Mouse (Mus musculus): Measurements from ENCODE around the gene Iqschfp.

Iqschfp gene

DNA sequence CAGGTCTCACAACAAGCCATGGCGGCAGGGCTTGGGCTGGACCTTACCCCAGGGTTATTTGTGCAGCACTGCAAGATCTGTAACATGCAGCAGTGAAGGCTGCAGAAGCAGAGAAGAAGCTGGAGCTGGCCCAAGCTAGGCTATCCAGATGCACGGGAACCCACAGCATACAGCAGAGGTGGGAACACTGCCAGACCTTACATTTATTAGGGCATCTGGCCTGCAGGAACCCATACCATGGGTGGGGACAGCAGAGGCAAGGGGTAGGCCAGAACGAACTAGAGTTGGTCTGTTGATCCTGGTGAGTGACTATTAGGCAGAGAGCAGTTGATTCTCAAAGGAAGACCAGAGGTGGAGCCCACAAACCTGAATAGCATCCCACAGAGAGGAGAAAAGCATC is 351.2 kb downstream of the Iqschfp start:
- DNase-seq = no peak

DNA sequence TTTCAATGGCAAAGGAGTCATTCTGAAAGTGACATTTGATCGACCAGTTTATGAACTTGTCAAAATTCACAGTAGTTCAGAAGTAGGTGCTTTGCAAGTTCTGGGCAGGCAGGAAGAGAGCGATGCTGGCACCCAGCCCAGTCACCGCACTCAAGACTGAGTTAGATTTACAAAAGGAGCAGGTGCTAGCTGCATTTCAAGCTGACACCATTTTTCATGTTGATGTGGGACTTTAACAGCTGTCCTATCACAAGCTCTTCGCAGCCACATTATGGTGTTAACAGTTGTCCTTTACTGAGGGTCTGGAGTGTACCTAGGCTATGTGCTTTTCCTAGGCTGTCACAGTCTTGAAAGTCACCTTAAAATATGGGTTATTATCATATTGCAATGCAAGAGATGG is 354.1 kb downstream of the Iqschfp start:
- peak; percentile 17 to 43 for DNase-seq

DNA sequence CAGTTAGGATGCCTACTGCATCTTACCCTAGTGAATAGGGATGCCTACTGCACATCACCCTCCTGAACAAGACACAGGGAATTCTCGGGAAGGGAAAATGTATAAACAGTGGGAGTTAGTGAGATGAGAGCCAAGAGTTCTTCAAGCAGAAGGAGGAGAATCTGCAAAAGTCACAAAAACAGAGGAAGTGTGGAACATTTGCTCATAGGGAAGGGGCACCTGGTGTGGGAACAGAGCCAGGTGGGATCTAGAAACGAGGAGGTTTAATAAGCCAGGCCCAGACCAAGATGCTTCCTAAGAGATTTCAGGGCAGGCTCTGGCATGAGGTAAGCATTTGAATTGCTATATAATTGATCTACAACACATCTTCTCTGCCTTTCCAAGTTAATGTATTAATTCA is 358.6 kb downstream of the Iqschfp start:
- DNase-seq = no peak

DNA sequence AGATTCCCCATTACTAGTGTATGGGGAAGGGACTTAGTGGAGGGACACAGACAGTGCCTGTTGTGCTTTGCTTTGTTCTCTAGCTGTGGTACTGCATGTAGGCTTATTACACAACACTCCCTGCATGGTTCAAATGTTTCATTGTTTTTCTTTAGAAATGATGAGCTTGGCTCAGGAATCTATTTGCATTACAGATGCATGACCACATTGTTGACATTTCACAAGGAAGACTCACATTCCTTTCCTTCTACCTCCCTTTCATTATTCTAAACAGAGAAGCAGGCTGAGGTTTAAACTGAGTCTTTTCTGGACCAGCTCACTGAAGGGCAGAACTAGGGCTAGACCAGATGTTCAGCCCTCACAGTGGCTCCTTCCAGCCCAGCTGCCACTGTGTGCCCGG is 360.3 kb downstream of the Iqschfp start:
- no peak for DNase-seq

DNA sequence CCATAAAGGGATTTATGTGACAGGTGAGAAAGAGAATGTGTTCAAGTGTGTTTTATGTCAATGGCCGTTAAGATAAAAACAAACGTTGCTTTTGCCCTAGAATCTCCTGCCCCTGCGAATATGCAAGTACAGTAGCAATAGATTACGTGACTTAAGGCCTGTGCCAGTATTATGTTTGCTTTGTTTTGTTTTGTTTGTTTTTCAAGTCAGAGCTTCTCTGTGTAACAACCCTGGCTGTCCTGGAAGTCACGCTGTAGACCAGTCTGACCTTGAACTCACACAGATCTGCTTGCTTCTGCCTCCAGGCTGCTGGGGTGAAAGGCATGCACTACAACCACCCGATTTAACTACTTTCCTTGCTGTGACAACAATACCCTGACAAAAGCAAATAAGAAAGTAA is 370.3 kb downstream of the Iqschfp start:
- DNase-seq = no peak

DNA sequence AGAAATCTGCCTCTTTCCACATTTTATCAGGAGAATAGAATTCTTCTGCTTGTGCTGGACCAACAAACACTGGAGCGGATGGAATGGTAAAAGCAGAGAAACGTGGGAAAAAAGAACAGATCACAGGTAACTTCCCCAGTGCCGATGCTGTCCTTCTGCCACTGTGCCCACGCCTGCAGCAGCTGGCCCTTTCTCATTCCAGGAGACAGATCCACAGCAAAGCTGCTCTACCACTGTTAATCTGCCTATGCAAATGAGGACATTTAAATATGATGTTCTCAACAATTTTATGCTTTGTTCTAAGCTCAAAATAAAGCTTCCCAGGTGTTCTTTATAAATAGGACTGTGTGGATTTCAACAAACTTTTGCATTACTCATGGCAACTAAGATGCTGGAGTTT is 375.9 kb downstream of the Iqschfp start:
- no peak for DNase-seq

DNA sequence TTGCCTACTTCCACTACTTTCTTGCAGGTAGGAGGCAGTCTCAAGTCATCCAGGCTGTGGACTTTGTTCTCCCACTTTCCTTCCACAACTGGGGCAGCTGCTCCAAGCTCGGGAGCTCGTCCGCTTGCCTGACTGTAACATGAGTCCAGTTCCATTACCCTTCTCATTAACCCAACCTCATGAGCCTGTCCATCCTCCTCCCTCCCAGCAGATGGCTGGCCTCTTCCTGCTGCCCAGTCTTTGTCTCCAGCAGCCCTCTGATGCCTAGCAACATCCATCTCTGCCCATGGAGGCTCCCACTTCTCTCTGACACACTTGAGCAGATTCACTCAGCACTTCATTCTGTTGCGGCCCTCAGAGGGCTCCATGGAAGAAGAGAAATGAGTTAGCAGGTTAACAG is 377.2 kb downstream of the Iqschfp start:
- DNase-seq = no peak

DNA sequence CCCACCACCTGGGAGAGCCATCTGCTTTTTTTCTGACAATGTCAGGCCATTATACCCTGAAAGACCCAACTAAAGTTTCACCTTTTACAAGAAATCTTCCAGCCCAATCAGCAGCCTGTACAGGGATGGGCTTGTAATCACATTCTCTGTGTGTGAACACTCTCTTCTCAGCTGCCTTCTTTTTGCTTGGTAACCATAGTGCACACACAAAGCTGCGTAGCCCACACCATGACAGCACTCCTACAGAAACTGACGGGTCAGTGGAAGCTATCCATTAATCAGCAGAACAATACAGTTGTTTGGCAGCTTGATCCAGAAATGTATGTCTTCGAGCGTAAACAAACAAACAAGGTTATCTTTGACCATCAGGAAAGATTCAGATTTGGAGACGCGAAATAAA is 378.2 kb downstream of the Iqschfp start:
- DNase-seq = no peak

DNA sequence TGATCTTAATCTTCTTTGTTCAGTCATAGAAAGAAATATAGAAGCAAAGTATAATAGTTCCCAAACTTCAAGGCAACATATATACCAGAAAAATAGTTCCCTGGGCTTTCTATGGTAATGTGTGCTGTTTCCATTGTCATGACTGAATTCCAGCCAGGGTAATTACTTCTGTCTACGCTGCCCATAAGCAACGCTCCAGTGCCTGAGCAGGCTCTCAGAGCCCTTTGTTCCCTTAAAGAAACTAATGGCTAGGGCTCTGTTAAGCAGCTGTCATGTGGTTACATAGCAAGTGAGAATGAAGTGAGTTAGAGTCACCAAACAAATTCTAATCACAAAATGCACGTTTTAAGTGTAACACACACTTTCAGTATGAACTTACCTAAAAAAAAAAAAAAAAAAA is 379.4 kb downstream of the Iqschfp start:
- no peak for DNase-seq

DNA sequence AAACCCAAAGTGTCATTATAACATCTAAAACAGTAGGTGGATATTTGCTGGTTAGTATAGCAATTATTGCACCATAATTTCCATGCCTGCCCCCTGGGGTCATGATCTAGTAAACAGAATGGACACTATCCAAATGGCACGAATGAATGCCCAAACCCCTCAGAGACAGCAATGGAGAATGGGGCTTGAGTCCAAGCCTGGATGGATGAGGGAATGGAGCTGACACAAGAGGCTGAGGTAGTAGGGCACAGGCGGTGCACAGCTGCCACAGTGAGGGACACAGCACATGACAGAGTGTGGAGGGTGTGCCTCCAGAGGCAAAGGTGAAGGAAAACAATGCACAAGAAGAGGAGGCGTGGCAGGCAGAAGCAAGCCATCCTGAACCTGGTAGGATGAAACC is 379.8 kb downstream of the Iqschfp start:
- DNase-seq = no peak

DNA sequence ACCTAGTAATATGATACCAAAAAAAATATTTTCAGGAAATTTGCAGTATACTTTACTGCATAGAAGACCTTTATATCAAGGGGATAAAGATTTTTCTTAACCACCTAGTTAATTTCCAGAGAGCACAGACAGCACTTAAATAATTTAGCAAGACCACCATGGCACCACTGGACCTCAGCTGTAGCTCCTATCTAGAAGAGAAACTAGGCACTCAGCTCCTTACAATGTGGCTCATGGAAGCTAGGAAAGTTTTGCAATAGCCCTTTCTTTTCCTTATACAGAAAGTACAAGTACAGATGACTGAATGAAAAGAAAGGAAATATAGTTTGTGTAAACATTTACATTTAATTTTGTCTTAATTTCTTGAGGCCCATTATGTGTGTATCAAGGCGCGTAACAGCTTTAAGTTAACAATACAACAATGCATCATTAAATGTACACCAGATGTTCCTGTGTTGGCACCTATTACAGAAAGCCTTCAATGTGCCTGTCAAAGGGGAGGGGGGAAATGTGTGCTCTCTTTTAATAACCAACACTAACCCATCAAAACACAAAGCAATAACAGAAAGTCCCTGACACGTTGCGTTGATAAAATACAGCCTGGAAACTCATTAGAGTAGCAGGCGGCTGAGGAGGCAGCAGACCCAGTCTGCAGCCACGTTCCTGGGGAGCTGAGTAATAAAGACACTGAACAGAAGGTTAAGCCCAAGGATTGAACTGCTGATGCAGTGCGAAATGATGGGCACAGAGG is 391.0 kb downstream of the Iqschfp start:
- peak; percentile 8 to 34 for DNase-seq

DNA sequence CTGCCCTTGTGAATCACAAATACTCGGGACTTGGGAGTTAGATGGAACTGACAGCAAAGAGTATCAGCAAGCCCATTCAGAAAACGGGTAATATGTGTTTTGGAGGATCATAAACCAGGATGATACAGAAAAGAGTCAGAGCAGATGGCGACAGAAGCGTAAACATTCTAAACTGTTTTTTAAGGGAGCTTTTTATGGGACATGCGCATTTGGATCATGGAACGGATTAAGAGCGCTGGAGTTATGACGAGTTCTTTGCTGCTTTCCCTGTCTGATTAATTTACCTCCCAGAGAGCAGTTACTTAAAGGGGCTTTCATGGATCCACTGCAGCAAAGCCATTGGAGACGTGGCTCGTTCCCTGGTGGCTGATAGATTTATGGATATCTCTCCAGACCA is 391.6 kb downstream of the Iqschfp start:
- no peak for DNase-seq

DNA sequence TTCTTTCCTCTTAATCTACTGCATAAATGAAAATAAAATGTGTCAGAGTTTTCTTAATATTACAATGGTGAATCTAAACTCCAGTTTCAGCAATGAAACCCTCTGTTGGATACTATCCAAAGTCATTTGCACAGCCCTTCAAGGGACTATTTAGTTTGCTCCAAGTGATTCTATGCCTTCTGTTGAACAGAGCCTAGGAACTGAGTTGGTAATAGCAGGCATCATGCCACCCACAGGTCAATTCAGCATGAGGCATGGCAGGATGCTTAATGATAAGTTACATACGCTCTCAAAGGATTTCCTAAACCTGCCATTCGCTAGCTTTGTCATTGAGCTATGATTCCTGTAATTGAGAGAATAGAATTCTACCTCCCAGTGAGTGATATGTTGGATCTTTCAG is 392.5 kb downstream of the Iqschfp start:
- DNase-seq = no peak

DNA sequence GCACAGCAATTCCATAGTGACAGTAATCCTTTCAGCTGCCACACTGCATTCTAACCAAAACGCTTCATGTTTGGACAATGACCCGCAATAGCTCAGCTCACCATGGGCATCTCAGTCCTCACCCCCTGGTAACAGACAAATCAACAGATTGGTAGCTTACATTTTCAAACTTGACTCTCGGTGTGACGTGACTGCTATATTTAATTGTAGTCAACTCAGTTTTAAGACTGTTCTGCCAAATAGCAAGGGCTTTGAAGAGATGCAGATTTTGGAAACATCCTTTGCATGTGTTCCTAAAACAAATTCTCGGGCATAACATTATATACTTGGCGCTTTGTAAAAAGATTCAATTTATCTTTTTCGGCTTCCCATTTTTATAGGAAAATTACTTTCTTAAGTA is 404.7 kb downstream of the Iqschfp start:
- DNase-seq = no peak

DNA sequence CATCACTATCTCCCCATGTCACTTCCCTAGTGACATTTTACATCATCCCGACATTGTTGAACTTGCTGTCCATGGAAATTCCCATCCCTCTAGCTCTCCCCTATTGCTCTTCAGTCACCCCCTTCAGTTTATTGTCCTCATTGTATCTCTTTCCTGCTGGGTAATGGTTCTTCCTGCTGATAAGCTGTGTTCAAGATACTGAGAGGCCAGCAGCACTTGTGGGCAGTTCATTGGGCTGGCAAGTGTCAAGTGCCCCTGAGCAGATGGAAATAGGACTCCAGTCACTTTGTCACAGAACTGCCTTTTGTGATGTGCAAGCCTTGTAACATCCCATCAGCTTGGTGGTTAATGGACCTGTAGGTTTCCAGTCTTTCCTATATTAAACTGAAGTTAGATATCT is 413.6 kb downstream of the Iqschfp start:
- DNase-seq = peak in 1 of 2 experiments; percentile 28

DNA sequence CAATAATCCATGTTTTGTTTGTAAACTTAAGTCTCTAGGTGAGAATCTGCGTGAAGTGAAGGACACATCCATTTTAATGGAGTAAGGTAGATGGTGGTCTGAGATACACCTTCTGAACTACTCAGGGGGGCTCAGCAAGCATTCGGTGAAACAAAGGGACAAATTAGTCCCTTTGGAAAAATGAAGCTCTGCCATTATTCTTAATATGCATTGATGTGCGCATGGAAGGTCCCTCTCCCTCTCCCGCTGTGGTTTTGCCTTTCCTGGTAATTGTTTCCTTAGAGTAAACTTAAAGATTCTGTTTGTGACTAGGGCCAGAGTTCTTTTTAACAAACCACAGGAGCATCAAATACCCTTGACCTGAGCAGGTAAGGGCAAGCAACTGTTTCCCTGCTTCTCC is 414.7 kb downstream of the Iqschfp start:
- no peak for DNase-seq

DNA sequence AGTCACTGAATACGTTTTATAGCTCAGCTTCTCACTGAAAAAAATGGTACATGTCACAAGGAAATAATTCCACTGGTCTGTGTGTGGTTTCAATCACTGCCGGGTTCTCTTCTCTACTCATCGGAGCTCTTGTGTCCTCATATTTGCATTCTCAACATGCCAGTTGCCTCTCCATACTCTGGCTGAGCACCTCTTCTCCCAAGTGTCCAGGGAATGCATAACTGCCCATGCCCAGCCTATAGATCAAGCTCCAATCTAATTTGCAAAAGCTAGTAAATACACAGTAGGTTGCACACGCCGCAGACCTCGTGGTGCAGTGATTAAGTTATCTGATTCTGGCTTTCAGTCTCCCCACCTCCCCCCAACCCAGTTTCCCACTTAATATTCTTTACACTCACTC is 433.5 kb downstream of the Iqschfp start:
- peak; percentile 4 to 32 for DNase-seq

DNA sequence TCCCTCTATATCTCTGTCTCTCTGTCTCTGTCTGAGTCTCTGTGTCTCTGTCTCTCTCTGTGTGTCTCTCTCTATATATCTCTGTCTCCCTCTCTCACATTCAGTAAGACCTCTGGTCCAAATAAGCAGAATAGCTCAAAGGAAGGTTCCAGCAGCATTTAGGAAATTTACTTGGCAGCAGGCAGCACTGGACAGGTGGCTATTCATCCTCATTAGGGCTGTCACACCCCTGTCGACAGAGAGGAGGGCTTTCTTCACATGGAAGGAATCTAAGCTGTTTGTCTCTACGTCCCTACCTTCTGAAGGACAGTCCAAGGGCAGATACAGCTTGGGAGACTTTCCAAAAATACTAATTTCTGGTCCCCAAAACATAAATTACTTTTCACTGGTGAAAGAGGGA is 440.5 kb downstream of the Iqschfp start:
- DNase-seq = no peak

DNA sequence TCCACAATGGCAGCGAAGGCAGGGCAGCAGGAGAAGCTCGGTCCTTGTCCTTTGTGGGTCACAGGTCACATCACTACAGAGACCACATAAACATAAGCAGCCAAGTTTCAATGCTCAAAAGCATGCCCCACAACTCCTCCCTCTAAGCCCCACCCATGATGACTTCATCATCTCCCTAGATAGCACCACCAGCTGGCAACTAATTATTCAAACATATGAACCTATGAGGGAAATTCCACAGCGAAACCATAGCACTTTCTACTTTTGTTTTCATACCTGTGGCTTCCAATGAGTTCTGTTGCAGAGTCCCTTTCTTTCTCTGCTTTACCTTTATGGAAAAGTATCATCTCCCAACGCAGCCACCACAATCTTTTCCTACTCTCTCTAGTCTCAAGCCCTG is 443.5 kb downstream of the Iqschfp start:
- DNase-seq = no peak

DNA sequence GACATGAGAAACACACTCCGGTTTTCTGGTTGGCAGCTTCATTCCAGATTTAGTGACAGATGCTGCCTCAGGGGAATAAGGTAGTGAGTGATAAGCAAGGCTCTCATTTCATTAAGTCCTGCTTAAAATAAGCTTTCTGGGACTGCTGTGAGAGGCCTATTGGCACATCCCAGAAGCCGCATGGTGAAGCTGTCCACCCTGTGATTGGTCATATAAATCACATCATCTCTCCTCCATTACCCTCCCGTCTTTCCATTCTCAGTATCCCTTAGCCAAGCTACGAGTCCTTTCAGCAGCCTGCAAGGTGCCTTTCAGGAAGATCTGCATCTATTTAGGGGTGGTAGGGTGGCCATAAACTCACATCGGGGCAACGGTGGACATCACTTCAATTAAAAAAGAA is 458.6 kb downstream of the Iqschfp start:
- no peak for DNase-seq

DNA sequence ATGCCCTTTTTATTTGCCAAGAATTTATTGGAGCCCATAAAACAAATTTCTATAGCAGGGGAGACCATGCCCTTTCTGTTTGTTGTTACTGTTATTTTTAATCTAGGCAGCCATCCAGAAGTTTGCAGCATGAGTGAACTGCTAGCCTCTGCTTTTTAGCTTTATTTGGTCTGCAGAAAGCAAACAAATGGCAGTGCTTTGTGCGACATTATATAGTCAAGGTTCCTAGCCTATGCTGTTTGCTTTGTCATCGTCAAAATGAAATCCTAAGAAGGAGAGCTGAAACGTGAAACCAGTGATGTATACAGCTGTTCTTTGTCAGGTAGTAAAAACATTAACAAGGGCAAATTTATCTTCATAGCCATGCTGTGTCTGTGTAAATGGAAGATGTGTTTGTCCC is 459.4 kb downstream of the Iqschfp start:
- no peak for DNase-seq

DNA sequence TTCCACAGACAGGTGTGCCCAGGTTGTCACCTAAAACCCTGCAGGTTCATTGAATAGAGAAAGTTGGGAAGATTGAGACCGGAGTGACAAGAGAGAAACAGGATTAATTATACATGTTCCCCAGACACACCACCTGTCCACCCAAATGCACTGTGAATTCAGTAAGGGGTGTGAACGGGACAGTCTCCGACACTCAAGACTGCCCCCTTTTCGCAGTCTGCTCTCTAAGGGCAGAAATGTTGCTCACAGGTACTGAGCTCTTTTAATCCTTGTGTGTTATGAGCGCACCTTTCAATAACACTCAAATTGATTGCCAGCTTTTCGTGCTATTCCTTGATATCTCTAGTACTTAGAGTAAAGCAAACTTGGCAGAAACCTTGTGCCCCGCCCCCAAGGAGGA is 460.9 kb downstream of the Iqschfp start:
- DNase-seq = no peak

DNA sequence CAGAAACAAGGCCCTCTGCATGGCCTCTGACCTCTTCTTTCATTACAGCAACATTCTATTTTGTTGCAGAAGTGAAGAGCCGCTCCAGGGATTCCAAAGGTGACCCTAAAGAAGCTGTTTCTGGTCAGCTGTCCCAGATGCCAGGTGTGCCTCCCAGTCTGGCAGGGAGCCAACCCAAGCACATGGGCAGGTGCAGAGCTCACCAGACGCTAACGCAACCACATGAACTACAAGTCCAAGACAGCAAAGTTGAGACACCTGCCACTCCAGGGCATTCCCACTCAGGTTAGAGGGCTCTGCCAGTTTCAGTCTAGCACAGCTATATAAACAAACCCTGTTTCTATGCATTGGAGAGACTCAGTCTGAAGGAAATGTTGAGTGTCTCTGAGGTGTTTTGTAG is 461.5 kb downstream of the Iqschfp start:
- peak; percentile 21 to 41 for DNase-seq

DNA sequence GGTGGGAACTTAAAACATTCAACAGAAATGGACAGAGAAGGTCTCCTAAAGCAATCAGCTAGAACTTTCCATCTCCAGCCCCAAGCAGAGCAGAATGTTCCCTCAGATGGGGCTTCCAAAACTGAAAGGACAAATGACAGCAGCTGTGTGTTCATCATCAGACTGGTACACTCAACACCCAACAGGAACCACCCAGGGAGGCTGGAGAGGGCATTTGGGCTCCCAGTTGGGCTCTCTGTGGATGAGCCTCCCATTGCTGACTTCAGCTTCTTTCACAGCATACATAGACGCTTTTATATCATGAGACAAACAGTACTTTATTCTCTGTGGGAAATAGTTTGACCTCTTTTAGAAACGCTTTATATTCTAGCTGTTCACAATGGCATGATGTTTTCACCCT is 464.5 kb downstream of the Iqschfp start:
- no peak for DNase-seq

DNA sequence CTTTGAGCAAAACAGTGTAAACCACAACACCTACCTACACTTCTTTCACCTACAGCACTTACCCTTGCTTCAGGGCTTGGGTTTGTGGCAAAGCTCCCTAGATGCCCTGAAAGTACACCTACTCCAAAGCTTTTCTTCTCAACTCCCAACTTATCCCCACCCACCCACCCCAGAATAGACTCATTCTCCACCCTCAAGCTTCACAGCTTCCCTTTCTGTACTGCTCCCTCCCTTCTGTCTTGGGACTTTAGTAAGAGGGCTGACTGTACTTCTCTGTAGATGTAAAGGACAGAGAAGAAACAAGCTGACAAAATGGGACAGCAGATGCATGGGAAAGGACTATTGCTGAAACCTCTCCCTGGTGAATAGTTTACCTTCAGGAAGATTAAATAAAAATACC is 476.0 kb downstream of the Iqschfp start:
- DNase-seq = no peak

DNA sequence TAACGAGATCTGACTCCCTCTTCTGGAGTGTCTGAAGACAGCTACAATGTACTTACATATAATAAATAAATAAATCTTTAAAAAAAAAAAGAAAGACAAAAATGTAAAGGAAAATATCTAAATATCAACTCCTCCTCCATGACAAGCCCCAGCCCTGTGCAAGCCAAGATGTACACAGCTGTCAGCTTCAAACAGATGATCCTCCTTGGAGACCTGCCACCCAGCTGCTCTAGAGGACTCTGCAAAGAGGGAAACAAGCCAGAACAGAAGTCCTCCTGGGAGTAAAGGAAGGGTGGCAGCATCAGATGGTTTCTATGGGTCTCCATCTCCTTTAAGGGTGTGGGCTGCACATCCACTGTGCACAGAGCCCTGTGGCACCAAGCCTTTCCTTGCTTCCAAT is 480.9 kb downstream of the Iqschfp start:
- DNase-seq = no peak
